Mouse (Mus musculus): Measurements from ENCODE around the gene Sstr4. TPM values are rescaled to one million over a fixed set of nuclear protein-coding genes. Genes with fewer than 3 reads are reported as not detected.

The Sstr4 gene
- polyA plus RNA-seq, 1 experiment: 1.1 TPM

GRCm38 (mm10) chr2:148406971-148407869 lies 12.1 kb downstream of the Sstr4 start:
- no peak for DNase-seq
- H3K27me3 ChIP-seq (ENCODE audit: control insufficient read depth, insufficient read depth, low read length): peaks cover 2% of the 10 kb centered on the region; the same call in 1 of the 2 replicates
- WGBS: 7% methylated on average over 55 of the region's 55 CpGs
- H3K4me1 ChIP-seq (ENCODE audit: control insufficient read depth, insufficient read depth, low read length): no peaks in the 10 kb centered on the region; the same call in 1 of the 2 replicates
- no peak for TF ChIP-seq CTCF (IDR thresholded peaks at IDR 0.05; ENCODE audit: borderline replicate concordance, insufficient read depth, low read depth, low read length)
- no peak for TF ChIP-seq POLR2A (IDR thresholded peaks at IDR 0.05; ENCODE audit: borderline replicate concordance, insufficient read depth, low read length)
- H3K27ac ChIP-seq (ENCODE audit: insufficient read depth, low read length): 0 out of 2 replicates have a peak overlapping the region, but pooled peaks have one; percentile 14
- no peak overlapping the region for H3K4me3 ChIP-seq (replicated peaks; ENCODE audit: insufficient read depth, low read depth, low read length)

- Histone ChIP-seq H3K4me3 (replicated peaks; ENCODE audit: insufficient read depth, low read depth, low read length) (no peak within 1 kb of the TSS), H3K27me3 (ENCODE audit: control insufficient read depth, insufficient read depth, low read length) (peaks cover 2% of the 10 kb centered on the region; the same call in 1 of the 2 replicates), H3K4me1 (ENCODE audit: control insufficient read depth, insufficient read depth, low read length) (no peaks in the 10 kb centered on the region; the same call in 1 of the 2 replicates), H3K27ac (ENCODE audit: insufficient read depth, low read length) (0 out of 2 replicates have a peak within 1 kb of the TSS, but pooled peaks have one; percentile 14)
- DNase-seq: no peak
- TF ChIP-seq POLR2A (IDR thresholded peaks at IDR 0.05; ENCODE audit: borderline replicate concordance, insufficient read depth, low read length): 0 out of 2 replicates have a peak, but pooled peaks have one; percentile 11
- TF ChIP-seq CTCF (IDR thresholded peaks at IDR 0.05; ENCODE audit: borderline replicate concordance, insufficient read depth, low read depth, low read length): no peak
- 5% methylated on average over 35 of the region's 35 CpGs for WGBS
Observed at GRCm38 (mm10) chr2:148407870-148408760, 13.0 kb downstream of the Sstr4 start, which contains the start of gene Thbd. Gene Thbd (minus strand): TSS chr2:148408188.

GRCm38 (mm10) chr2:148408761-148409120 lies 13.6 kb downstream of the Sstr4 start:
- H3K27me3 ChIP-seq (ENCODE audit: control insufficient read depth, insufficient read depth, low read length): peaks cover 2% of the 10 kb centered on the region; the same call in 1 of the 2 replicates
- no peak for TF ChIP-seq CTCF (IDR thresholded peaks at IDR 0.05; ENCODE audit: borderline replicate concordance, insufficient read depth, low read depth, low read length)
- no peak for TF ChIP-seq POLR2A (IDR thresholded peaks at IDR 0.05; ENCODE audit: borderline replicate concordance, insufficient read depth, low read length)

GRCm38 (mm10) chr2:148409141-148409540 lies 14.0 kb downstream of the Sstr4 start:
- no peak overlapping the region for H3K27ac ChIP-seq (ENCODE audit: insufficient read depth, low read length)
- no peaks in the 10 kb centered on the region; the same call in 1 of the 2 replicates for H3K4me1 ChIP-seq (ENCODE audit: control insufficient read depth, insufficient read depth, low read length)
- H3K27me3 ChIP-seq (ENCODE audit: control insufficient read depth, insufficient read depth, low read length): peaks cover 2% of the 10 kb centered on the region; the same call in 1 of the 2 replicates
- WGBS: 24% methylated on average over 9 of the region's 9 CpGs
- TF ChIP-seq POLR2A (IDR thresholded peaks at IDR 0.05; ENCODE audit: borderline replicate concordance, insufficient read depth, low read length) (no peak), CTCF (IDR thresholded peaks at IDR 0.05; ENCODE audit: borderline replicate concordance, insufficient read depth, low read depth, low read length) (peak; percentile 33; the same call in 1 of the 2 replicates)
- H3K4me3 ChIP-seq (replicated peaks; ENCODE audit: insufficient read depth, low read depth, low read length): no peak overlapping the region
- DNase-seq: peak; percentile 18 to 23

More at GRCm38 (mm10) chr2:148408761-148409120, 13.6 kb downstream of the Sstr4 start:
- Histone ChIP-seq H3K27ac (ENCODE audit: insufficient read depth, low read length) (no peak overlapping the region), H3K4me1 (ENCODE audit: control insufficient read depth, insufficient read depth, low read length) (no peaks in the 10 kb centered on the region; the same call in 1 of the 2 replicates), H3K4me3 (replicated peaks; ENCODE audit: insufficient read depth, low read depth, low read length) (no peak overlapping the region)
- WGBS: 12% methylated on average over 6 of the region's 6 CpGs
- DNase-seq: no peak

GRCm38 (mm10) chr2:148409821-148410220 lies 14.7 kb downstream of the Sstr4 start:
- WGBS: 81% methylated on average over 1 of the region's 1 CpGs
- peaks cover 2% of the 10 kb centered on the region; the same call in 1 of the 2 replicates for H3K27me3 ChIP-seq (ENCODE audit: control insufficient read depth, insufficient read depth, low read length)
- TF ChIP-seq POLR2A (IDR thresholded peaks at IDR 0.05; ENCODE audit: borderline replicate concordance, insufficient read depth, low read length) (no peak), CTCF (IDR thresholded peaks at IDR 0.05; ENCODE audit: borderline replicate concordance, insufficient read depth, low read depth, low read length) (no peak)

GRCm38 (mm10) chr2:148419151-148419550 lies 24.0 kb downstream of the Sstr4 start:
- H3K4me1 ChIP-seq (ENCODE audit: control insufficient read depth, insufficient read depth, low read length): no peaks in the 10 kb centered on the region
- no peak overlapping the region for H3K27ac ChIP-seq (ENCODE audit: insufficient read depth, low read length)
- H3K27me3 ChIP-seq (ENCODE audit: control insufficient read depth, insufficient read depth, low read length): no peaks in the 10 kb centered on the region
- no peak overlapping the region for H3K4me3 ChIP-seq (replicated peaks; ENCODE audit: insufficient read depth, low read depth, low read length)
- no peak for TF ChIP-seq CTCF (IDR thresholded peaks at IDR 0.05; ENCODE audit: borderline replicate concordance, insufficient read depth, low read depth, low read length)
- no peak for TF ChIP-seq POLR2A (IDR thresholded peaks at IDR 0.05; ENCODE audit: borderline replicate concordance, insufficient read depth, low read length)
- DNase-seq: no peak
- 79% methylated on average over 3 of the region's 3 CpGs for WGBS

More at GRCm38 (mm10) chr2:148409821-148410220, 14.7 kb downstream of the Sstr4 start:
- no peak overlapping the region for H3K27ac ChIP-seq (ENCODE audit: insufficient read depth, low read length)
- H3K4me3 ChIP-seq (replicated peaks; ENCODE audit: insufficient read depth, low read depth, low read length): no peak overlapping the region
- DNase-seq: no peak
- H3K4me1 ChIP-seq (ENCODE audit: control insufficient read depth, insufficient read depth, low read length): no peaks in the 10 kb centered on the region; the same call in 1 of the 2 replicates

- TF ChIP-seq POLR2A (IDR thresholded peaks at IDR 0.05; ENCODE audit: borderline replicate concordance, insufficient read depth, low read length): no peak
- no peak for TF ChIP-seq CTCF (IDR thresholded peaks at IDR 0.05; ENCODE audit: borderline replicate concordance, insufficient read depth, low read depth, low read length)
- no peak for DNase-seq
- no peaks in the 10 kb centered on the region for H3K4me1 ChIP-seq (ENCODE audit: control insufficient read depth, insufficient read depth, low read length)
- H3K4me3 ChIP-seq (replicated peaks; ENCODE audit: insufficient read depth, low read depth, low read length): no peak overlapping the region
- H3K27ac ChIP-seq (ENCODE audit: insufficient read depth, low read length): no peak overlapping the region
- WGBS: 78% methylated on average over 2 of the region's 2 CpGs
- H3K27me3 ChIP-seq (ENCODE audit: control insufficient read depth, insufficient read depth, low read length): no peaks in the 10 kb centered on the region
Observed at GRCm38 (mm10) chr2:148419776-148420175, 24.6 kb downstream of the Sstr4 start.
